Mouse (Mus musculus): Measurements from ENCODE around the gene Guk1.

Guk1 gene

DNA sequence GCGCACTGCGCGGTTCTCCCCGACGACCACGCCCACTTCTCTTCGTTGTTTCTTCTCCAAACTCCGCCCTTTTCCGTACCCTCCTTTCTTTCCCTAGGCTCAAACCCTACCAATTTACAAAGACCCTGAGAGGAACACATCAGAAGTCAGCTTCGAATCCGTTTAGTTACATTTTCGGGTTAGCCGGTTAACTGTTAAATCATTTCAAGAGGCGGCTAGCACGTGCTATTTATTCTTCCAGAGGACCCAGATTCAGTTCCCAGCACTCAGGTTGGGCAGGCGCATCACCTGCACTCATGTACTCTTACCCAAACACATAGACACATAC is at the start of gene Guk1:
Gene Guk1, minus strand, starts transcription at position 154 of the 328 bp plus-strand sequence.
- DNase-seq (ENCODE audit: low spot score) = no peak

DNA sequence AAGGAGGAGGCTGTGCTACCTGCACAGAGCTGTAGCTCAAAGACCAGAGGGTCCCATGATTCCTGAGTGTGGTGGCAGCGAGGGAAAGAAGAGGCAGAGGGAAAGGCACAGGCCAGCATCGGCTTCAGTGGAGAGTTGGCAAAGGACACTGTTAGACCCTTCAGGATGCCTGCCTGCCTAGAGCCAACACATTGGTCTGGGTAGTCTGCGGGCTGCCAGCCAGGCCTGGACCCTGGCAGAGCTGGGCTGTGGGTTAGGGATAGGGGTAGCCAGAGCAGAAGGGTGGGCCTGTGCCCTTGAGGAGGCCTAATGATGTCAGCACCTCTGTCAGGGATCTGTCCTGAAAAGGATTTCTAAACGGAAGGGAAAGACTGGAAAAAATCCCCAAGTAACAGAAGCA is 47.8 kb upstream of the Guk1 start:
- DNase-seq (ENCODE audit: low spot score) = no peak

DNA sequence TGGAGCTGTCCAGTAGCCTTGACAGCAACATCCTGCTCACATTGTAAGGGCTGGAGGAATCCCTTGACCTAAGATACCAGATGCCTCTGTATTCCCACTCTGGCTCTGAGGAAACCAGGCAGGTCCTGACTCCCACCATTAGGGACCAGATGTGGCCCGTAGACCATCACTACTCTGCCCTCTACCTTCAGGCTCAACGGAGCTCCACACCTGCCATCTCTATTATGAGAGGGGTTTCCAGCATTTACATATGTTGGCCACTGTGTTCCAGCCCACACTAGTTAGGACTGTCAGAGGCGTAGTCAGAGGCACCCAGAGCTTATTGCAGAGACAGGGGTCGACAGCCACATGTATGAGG is 47.4 kb upstream of the Guk1 start:
- DNase-seq (ENCODE audit: low spot score) = no peak

DNA sequence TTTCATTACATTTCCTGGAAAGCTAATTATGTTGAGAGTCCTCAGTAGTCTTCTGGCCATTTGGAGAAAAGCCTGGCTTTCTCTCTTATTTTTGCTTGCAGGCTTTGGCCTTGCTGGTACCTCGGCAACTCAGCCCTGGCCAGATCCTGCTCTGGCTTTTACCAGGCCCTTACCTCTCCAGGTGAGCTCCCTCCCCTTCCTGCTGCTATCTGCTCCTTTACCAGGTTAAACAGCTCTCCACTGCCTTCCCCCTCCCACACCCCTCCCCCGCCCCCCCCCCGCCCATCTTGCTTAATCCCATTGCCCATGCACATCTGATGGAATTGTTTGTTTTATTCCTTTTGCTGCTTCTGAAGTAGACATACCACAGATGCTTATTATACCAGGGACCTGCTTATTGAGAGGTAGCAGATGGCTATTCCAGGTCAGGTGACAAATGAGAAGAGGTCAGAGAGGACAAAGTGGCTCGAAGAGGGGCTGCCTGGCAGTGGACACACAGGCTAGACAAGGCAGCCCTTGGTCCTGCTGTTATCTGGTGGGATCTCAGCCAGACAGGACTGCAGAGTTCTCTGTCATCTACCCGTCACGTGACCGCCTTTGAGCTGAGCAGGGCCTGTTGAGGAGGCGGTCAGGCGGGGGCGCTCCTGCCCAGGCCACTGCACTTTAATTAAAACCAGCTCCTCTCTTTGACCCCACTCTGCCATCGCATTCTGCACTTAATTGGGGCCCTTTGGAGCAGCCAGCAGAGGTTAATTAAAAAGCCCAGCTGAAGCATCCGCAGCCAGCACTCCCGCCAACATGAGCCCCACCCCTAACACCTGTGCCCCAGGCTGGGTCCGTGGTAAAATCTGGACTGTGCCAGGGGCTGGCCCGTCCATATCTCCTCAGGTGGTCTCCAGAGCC is 46.8 kb upstream of the Guk1 start:
- DNase-seq (ENCODE audit: low spot score) = peak; percentile 83

DNA sequence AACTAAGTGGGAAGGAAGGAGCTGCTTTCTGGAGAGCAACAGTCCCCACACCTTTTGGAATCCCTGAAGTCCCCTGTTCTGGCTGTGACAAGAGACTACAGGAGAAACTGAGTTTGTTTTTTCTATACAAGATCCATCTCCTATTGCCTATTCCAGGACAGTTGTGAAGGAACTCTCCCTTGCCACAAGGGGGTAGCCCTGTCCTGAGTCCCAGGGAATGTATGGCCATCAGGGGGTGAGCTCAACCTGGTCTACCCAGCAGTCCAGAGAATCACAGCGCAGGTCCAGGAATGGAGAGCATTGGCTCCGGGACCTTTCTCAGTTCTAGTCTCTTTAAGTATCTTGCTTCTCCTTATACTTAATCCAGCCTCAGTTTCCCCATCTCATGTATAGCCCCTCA is 40.8 kb upstream of the Guk1 start:
- no peak for DNase-seq (ENCODE audit: low spot score)

DNA sequence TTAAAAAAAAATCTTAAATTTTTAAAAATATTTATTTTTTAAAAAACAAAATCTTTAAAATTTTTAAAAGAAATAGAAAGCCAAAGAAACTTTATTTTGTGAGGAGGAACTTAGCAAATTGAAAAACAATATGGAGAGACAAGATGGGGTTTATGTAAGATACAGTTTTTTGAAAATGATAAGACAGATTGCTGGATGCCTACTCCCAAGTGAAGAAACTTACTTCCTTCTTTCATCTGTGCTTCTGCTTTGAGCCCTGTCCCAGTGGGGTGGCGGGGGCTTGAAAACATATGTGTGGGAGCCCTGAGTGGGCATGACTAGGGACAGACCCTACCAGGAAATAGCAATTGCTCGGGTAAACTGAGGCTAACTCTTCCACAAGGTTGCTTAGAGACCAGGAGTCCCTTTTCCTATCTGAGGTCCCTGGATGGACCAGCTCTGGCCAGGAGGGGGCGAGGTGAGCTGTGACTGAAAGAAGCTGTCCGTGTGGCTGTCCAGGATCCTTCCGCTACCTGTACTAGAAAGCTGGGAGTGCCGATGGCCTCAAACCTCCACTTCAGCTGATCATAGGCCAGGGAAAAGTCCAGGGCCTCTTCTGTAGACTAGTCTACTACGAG is 38.2 kb upstream of the Guk1 start:
- peak; percentile 82 for DNase-seq (ENCODE audit: low spot score)

DNA sequence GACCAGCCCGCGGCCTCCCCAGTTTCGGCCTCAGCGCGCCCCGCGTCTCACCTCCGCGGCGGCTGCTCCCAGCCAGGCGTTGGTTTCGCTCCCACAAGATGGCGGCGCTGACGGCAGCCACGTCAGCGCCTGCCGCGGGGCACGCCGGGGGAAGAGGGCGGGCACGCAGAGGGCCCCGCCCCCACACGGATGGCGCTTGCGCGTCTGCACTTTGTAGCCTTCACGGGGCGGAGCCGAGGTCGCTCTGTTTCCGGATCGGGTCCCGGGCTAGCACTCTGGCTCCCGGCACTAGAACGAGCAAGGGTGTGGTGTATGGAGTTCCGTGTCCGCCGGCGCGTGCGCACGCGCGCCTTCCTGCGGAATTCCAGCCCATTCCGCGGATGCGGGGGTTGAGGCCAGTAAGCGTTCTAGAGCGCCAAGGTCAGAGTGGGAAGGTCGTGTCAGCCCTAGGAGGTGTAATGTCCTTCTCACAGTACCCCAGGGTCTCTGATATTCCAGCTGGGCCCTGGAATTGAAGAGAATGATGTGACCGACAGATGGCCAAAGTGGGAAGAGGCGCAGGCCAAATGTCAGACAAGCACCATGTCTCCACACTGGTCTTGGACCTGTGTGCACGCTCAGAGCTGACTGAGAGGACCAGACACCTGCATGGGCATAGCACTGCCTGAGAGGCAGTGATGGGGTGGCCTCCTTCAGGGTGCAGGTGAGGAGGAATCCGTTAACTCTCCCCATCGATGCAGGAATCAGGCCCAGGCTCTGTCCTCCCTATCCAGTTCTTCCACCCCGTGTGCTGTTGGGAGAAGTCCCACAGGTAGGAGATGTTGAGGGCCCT is 36.3 kb upstream of the Guk1 start, which contains the start of gene Arf1:
Gene Arf1, minus strand, starts transcription at position 149 of the 832 bp plus-strand sequence.
- peak; percentile 98 for DNase-seq (ENCODE audit: low spot score)

DNA sequence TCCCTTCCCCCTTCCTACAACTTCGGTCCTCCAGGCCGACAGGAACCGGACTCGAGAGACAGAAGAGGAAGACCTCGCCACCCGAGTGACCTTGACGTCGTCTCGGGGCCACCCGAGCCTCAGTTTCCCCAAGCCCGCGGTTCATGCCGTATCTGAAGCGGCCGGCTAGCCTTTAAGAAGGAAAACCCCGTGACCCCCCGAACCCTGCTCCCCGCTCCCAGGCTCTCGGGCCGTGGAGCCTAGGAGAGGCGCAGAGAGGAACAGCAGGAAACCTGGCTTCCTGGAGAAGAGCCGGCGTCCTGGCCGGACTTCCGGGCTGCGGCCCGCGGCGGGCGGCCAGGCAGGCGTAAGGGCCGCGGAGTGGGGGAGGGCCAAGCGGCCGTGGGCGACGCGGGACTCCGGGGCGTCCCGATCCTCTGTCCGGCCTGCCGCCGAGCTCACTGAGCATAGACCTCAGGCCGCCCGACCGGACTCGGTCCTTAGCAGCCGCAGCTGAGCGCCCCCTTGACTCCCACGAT is 35.7 kb upstream of the Guk1 start:
- DNase-seq (ENCODE audit: low spot score) = no peak

DNA sequence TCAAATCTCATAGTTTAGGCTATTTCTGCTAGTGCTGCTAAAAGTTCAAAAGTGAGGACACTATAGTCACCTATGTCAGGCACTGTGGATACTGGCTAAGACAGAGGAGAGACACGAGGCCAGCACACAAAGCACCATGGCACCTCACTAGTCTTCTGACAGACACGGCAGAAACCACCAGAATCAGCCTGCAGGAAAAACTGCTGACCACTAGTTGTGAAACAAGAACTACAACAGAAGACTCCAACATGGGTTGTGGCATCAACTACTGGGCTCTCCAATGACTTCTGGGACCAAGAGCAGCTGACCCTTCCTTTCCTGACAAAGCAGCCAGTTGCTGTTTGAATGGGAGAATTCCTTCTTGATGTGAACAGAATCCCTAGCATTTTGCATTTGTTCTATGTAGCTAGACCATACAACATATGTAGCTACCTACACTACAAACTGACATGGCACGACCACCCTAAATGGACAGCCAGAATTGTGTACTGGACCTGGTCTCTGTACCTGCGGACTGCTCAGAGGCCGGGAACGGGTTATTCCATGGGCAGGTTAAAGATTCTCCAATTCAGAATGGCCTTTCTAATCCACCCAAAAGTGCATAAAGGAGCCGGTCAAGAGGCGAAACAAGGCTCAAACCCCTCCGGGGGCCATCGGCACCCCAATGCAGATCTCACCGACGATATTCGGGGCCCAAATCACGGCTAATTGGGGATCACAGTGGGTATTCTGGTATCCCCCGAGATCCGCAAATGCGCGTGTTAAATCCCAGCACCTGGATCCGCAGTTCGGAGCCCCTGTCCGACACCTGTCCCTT is 35.0 kb upstream of the Guk1 start:
- DNase-seq (ENCODE audit: low spot score) = no peak

DNA sequence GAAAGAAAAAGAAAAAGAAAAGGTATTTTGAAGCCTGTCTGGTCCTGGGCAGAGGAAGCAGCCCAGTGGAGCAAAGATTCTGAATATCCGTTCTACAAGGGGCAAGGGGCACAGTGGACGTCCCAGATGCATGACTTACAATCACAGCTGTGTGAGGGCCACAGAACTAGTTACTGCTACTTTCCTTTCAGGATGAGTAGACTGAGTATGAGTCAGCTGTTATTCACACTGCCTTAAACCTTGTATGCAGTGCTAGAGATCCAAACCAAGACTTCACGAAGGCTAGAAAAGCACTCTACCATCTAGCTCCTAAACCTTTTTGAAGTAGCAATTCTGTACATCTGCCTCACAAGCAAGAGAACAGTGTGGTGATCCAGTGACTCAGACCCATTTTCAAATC is 34.2 kb upstream of the Guk1 start:
- no peak for DNase-seq (ENCODE audit: low spot score)

DNA sequence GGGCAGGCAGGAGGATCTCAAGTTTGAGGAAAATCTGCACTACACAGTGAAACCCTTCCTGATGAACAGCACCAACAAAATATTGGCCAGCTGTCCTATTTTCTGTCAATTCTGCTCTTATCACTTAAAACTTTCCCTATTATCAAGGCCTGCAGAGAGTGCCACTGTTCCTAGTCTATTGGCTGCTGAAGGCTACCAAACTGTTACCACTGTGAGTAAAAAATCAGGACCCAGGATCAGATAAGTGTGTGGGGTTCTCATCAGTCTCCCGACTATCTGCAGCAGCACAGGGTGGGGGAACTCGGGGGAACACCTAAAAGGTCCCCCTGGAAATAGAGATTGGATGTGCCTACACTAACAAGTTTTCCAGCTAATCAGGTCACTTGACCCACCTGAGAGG is 33.2 kb upstream of the Guk1 start:
- DNase-seq (ENCODE audit: low spot score) = no peak

DNA sequence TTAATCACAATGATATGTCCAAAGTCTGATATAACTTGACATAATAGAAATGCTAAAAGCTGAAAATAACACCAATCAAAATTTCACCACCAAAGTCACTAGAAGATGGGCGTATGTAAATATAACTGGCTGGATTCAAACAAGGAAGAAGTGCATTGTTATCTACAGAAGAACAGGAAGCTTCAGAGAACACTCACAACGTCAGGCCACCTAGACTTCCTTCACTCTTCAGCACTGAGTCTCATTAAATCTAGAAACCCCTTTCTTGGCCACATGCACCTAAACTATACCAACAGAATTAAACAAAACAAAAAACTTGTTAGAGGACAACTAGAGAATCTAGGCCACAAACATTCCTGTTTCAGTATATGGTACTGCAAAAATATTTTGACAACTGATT is 32.5 kb upstream of the Guk1 start:
- no peak for DNase-seq (ENCODE audit: low spot score)

DNA sequence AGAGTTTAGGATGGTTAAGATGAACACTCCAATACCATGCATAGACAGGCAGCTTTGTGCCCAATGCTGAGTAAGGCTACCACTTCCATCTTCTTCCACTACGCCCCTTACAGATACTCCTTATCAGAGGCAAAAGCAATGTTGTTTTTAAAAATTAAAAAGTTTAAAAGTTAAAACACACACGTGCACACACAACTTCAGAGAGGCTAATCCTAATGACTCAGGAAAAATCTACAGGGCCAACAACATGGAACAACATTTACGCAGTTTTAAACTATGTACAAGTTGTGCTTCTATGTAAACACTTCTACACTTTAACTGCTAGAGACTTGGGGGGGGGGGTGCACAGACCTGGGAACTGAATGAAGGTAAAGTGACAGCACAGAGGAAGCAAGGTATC is 32.0 kb upstream of the Guk1 start:
- no peak for DNase-seq (ENCODE audit: low spot score)

DNA sequence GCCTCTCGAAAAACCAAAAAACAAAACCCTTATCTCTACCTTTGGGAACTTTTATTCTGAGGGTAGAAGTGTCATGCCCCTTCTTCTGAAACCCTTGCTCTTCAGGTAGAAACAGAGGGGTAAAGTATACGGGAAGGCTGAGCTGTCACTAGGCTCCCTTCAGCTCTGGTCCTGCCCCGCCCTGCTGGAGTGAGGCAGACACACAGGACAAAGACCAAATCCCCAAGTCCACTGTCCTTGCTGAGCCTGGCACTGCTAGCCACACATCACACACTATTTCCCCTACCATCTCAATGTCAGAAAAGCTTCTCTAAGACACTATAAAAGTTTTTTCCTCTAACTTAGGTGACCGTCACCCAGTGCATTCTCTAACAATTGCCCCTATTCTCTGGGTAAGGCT is 30.3 kb upstream of the Guk1 start:
- DNase-seq (ENCODE audit: low spot score) = no peak

DNA sequence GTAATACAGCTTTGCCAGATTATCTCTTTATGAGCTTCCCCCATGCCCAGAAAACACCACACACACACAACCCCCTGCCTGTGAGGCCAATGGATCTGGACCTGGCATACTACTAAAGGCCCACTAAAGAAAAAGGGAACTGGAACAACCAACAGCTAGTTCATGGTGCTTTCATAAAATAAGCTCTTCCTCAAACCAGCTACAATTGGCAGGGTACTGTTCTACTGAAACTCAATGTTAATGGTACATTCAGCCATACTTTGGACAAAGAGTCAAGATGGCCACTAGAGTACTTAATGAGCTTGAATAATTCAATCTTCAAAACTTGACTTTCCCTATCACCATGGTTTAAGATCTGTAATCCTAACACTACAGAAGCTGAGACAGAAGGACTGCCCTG is 29.6 kb upstream of the Guk1 start:
- DNase-seq (ENCODE audit: low spot score) = no peak

DNA sequence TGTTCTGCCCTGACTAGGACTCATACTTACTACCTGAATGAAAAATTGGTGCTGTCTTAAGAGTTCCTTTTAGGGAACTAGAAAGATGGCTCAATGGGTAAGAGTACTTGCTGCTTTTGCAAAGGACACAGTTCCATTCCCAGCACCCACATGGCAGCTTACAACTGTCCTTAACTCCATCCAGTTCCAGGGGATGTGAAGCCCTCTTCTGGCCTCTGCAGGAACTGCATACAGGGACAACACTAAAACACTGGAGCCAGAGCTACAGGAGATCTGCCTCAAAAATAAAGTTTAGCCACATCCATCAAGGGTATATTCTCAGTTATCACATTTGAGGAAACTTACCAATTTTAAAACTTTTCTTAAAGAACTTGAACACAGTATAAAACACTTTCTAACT is 27.1 kb upstream of the Guk1 start:
- DNase-seq (ENCODE audit: low spot score) = peak; percentile 60

DNA sequence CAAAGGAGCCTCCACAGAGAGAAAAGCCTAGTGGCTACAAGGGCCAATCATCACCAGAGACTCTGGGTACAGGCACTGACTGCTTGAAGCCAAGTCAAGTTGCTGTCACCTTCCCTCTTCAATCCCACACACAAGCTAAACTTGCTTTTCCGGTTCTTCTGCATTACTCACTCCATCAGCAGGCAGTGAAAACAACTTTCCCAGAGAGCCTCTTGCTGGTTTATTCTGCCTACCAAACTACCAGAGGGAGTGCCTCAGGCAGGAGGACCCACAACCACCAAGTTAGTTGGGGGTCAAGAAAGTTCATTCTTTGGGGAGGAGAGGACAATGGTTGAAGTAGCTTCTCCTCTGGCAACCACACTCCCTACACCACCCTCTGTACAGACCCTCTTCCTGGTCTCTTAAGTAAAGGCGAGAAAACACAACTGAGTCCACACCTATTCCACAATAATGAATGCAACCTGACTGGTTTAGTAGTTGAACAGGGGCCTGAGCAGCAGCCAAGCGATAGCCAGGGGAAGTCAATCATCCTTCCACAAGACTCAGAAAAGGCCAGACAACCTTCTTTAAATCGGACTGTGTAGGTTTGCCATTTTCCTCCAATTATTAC is 26.5 kb upstream of the Guk1 start:
- DNase-seq (ENCODE audit: low spot score) = no peak

DNA sequence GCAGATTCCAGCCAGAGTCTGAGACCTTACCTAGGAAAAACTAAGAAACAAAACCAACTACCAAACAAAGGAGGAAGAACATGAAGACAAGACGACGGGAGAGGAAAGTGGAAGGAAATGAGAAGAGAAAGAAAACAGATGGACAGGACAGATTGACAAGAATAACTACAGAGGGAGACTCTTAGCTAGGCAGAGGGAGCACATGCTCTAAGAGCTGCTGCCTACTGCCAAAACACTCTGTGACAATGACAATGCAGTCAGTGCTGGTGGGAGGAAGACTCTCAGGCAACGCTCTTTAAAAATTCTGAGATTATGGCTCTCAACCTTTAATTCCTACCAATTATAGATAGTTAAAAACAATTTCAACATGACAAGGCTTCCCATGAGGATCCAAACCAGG is 24.9 kb upstream of the Guk1 start:
- no peak for DNase-seq (ENCODE audit: low spot score)

DNA sequence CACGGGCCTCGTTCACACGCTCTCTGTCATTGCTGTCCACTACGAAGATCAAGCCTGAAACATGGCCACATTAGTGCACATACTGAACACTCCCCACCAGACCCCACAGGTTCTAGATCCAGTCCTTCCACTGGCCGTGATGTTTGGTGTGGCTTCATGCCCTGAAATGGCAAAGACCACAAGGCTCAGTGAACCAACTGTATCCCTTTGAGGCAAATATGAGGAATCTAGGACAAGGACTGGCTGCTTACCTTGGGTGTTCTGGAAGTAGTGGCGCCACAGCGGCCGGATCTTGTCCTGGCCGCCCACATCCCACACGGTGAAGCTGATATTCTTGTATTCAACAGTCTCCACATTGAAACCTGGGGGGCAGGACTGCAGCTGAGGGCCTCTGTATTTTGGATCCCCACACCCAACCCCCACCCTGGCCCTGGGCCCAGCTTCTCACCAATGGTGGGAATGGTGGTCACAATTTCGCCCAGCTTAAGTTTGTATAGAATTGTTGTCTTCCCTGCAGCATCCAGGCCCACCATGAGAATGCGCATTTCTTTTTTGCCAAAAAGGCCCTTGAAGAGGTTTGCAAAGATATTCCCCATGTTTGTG is 21.0 kb upstream of the Guk1 start:
- DNase-seq (ENCODE audit: low spot score) = peak; percentile 59

DNA sequence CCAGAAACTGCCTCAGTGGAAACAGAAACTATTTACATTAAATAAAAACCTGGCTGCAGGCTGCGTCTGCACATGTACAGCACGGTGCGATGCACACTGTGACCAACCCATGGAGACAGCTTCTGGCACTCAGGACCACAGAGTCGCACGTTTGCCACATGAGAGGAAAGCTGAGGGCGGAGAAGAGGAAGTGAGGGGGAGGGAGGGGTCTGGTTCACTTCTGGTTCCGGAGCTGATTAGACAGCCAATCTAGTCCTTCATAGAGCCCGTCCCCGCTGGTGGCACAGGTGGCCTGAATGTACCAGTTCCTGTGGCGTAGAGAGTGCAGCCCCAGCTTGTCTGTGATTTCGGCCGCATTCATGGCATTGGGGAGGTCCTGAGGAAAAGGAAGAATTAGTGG is 20.3 kb upstream of the Guk1 start:
- DNase-seq (ENCODE audit: low spot score) = peak; percentile 42

DNA sequence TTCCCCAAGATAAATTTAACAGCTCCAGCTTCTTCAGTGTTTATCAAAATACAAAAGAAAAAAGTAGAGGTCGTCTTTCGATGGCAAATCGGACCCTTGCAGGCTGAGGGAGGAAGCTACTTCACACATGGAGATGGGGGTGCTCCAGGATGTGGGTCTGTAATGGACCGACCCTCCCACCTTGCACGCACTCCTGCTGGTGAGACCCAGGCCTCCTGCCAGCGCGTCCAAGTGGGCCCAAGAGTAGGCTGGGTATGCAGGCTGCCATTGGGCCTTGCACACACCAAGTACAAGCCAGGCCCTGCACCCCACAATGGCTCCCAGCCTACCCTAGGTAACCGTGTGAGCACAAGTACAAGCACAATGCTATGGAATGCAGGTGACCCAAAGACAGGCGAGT is 19.5 kb upstream of the Guk1 start:
- DNase-seq (ENCODE audit: low spot score) = peak; percentile 42

Measured in testis, postnatal 10 days (tissue).